Mouse (Mus musculus): ENCODE measurements at regions not wholly inside any gene's neighbourhood (a gene's known extent, or its start where the extent isn't known, plus 50 kb on each side); places are given as distances from the start of the nearest gene placed in this dataset.
"Not testable (repeated sequence)": the region's sequence is repeated elsewhere in the genome, so short reads cannot be mapped to it uniquely, and the experiment has no call there.

- WGBS: 90% methylated on average over 11 of the region's 11 CpGs
- no peak overlapping the region for H3K4me3 ChIP-seq (ENCODE audit: low read depth, low read length)
- no peaks in the 10 kb centered on the region for H3K36me3 ChIP-seq (ENCODE audit: control insufficient read depth, insufficient read depth, low read length)
- no peak overlapping the region for H3K4me2 ChIP-seq (ENCODE audit: low read depth, severe bottlenecking)
- H3K27ac ChIP-seq (replicated peaks; ENCODE audit: low read depth, low read length): no peak overlapping the region
- ATAC-seq (ENCODE audit: insufficient number of reproducible peaks, low FRiP score, low TSS enrichment, low read depth) (no peak), DNase-seq (ENCODE audit: low spot score) (no peak)
- no peaks in the 10 kb centered on the region for H3K4me1 ChIP-seq (ENCODE audit: control insufficient read depth, insufficient read depth, low read length)
- H3K9ac ChIP-seq (ENCODE audit: low read length): no peak overlapping the region
- H3K27me3 ChIP-seq (ENCODE audit: control insufficient read depth, insufficient read depth, low read length): no peaks in the 10 kb centered on the region
- H3K9me3 ChIP-seq (ENCODE audit: control insufficient read depth, low read length): no peaks in the 10 kb centered on the region
Measured at GRCm38 (mm10) chr1:147074166-147074565, 579.6 kb downstream of the Brinp3 start.

GRCm38 (mm10) chr1:147084129-147084799, 589.7 kb downstream of the Brinp3 start:
- Histone ChIP-seq H3K4me1 (ENCODE audit: control insufficient read depth, insufficient read depth, low read length) (no peaks in the 10 kb centered on the region), H3K4me3 (ENCODE audit: low read depth, low read length) (no peak overlapping the region), H3K9ac (ENCODE audit: low read length) (no peak overlapping the region), H3K9me3 (ENCODE audit: control insufficient read depth, low read length) (no peaks in the 10 kb centered on the region), H3K4me2 (ENCODE audit: low read depth, severe bottlenecking) (no peak overlapping the region), H3K36me3 (ENCODE audit: control insufficient read depth, insufficient read depth, low read length) (no peaks in the 10 kb centered on the region), H3K27me3 (ENCODE audit: control insufficient read depth, insufficient read depth, low read length) (no peaks in the 10 kb centered on the region), H3K27ac (replicated peaks; ENCODE audit: low read depth, low read length) (no peak overlapping the region)
- ATAC-seq (ENCODE audit: insufficient number of reproducible peaks, low FRiP score, low TSS enrichment, low read depth) (no peak), DNase-seq (ENCODE audit: low spot score) (no peak)
- 36% methylated on average over 5 of the region's 5 CpGs for WGBS

- Histone ChIP-seq H3K27ac (replicated peaks; ENCODE audit: low read depth, low read length) (no peak overlapping the region), H3K9ac (ENCODE audit: low read length) (no peak overlapping the region), H3K27me3 (ENCODE audit: control insufficient read depth, insufficient read depth, low read length) (no peaks in the 10 kb centered on the region), H3K9me3 (ENCODE audit: control insufficient read depth, low read length) (no peaks in the 10 kb centered on the region), H3K36me3 (ENCODE audit: control insufficient read depth, insufficient read depth, low read length) (no peaks in the 10 kb centered on the region), H3K4me1 (ENCODE audit: control insufficient read depth, insufficient read depth, low read length) (no peaks in the 10 kb centered on the region), H3K4me3 (ENCODE audit: low read depth, low read length) (no peak overlapping the region), H3K4me2 (ENCODE audit: low read depth, severe bottlenecking) (no peak overlapping the region)
- no peak for ATAC-seq (ENCODE audit: insufficient number of reproducible peaks, low FRiP score, low TSS enrichment, low read depth)
- DNase-seq (ENCODE audit: low spot score): no peak
Measured at GRCm38 (mm10) chr1:147125541-147125940, 631.0 kb downstream of the Brinp3 start.

GRCm38 (mm10) chr1:147138176-147138575, 643.6 kb downstream of the Brinp3 start:
- ATAC-seq (ENCODE audit: insufficient number of reproducible peaks, low FRiP score, low TSS enrichment, low read depth): no peak
- no peaks in the 10 kb centered on the region for H3K27me3 ChIP-seq (ENCODE audit: control insufficient read depth, insufficient read depth, low read length)
- no peak overlapping the region for H3K9ac ChIP-seq (ENCODE audit: low read length)
- WGBS: 74% methylated on average over 2 of the region's 2 CpGs
- no peak overlapping the region for H3K4me2 ChIP-seq (ENCODE audit: low read depth, severe bottlenecking)
- no peaks in the 10 kb centered on the region for H3K9me3 ChIP-seq (ENCODE audit: control insufficient read depth, low read length)
- H3K36me3 ChIP-seq (ENCODE audit: control insufficient read depth, insufficient read depth, low read length): no peaks in the 10 kb centered on the region
- no peaks in the 10 kb centered on the region for H3K4me1 ChIP-seq (ENCODE audit: control insufficient read depth, insufficient read depth, low read length)
- no peak for DNase-seq (ENCODE audit: low spot score)
- no peak overlapping the region for H3K27ac ChIP-seq (replicated peaks; ENCODE audit: low read depth, low read length)
- H3K4me3 ChIP-seq (ENCODE audit: low read depth, low read length): no peak overlapping the region

- DNase-seq (ENCODE audit: low spot score): no peak
- Histone ChIP-seq H3K9me3 (ENCODE audit: control insufficient read depth, low read length) (no peaks in the 10 kb centered on the region), H3K36me3 (ENCODE audit: control insufficient read depth, insufficient read depth, low read length) (no peaks in the 10 kb centered on the region), H3K27ac (replicated peaks; ENCODE audit: low read depth, low read length) (no peak overlapping the region), H3K4me3 (ENCODE audit: low read depth, low read length) (no peak overlapping the region), H3K4me2 (ENCODE audit: low read depth, severe bottlenecking) (no peak overlapping the region), H3K27me3 (ENCODE audit: control insufficient read depth, insufficient read depth, low read length) (no peaks in the 10 kb centered on the region), H3K9ac (ENCODE audit: low read length) (no peak overlapping the region), H3K4me1 (ENCODE audit: control insufficient read depth, insufficient read depth, low read length) (no peaks in the 10 kb centered on the region)
- 86% methylated on average over 1 of the region's 1 CpGs for WGBS
- ATAC-seq (ENCODE audit: insufficient number of reproducible peaks, low FRiP score, low TSS enrichment, low read depth): no peak
Measured at GRCm38 (mm10) chr1:147175350-147175749, 680.8 kb downstream of the Brinp3 start.

- H3K9me3 ChIP-seq (ENCODE audit: control insufficient read depth, low read length): no peaks in the 10 kb centered on the region
- no peak for ATAC-seq (ENCODE audit: insufficient number of reproducible peaks, low FRiP score, low TSS enrichment, low read depth)
- H3K27ac ChIP-seq (replicated peaks; ENCODE audit: low read depth, low read length): no peak overlapping the region
- no peak overlapping the region for H3K4me3 ChIP-seq (ENCODE audit: low read depth, low read length)
- no peak overlapping the region for H3K4me2 ChIP-seq (ENCODE audit: low read depth, severe bottlenecking)
- WGBS: 85% methylated on average over 1 of the region's 1 CpGs
- no peaks in the 10 kb centered on the region for H3K36me3 ChIP-seq (ENCODE audit: control insufficient read depth, insufficient read depth, low read length)
- H3K9ac ChIP-seq (ENCODE audit: low read length): no peak overlapping the region
- DNase-seq (ENCODE audit: low spot score): no peak
- no peaks in the 10 kb centered on the region for H3K27me3 ChIP-seq (ENCODE audit: control insufficient read depth, insufficient read depth, low read length)
- H3K4me1 ChIP-seq (ENCODE audit: control insufficient read depth, insufficient read depth, low read length): no peaks in the 10 kb centered on the region
Measured at GRCm38 (mm10) chr1:147186799-147187198, 692.2 kb downstream of the Brinp3 start.

GRCm38 (mm10) chr1:147187251-147188025, 692.9 kb downstream of the Brinp3 start:
- 80% methylated on average over 6 of the region's 6 CpGs for WGBS
- no peak overlapping the region for H3K9ac ChIP-seq (ENCODE audit: low read length)

GRCm38 (mm10) chr1:147199959-147200358, 705.4 kb downstream of the Brinp3 start:
- not testable (repeated sequence) for ATAC-seq (ENCODE audit: insufficient number of reproducible peaks, low FRiP score, low TSS enrichment, low read depth); H3K4me1 ChIP-seq (ENCODE audit: control insufficient read depth, insufficient read depth, low read length); H3K27ac ChIP-seq (replicated peaks; ENCODE audit: low read depth, low read length); H3K27me3 ChIP-seq (ENCODE audit: control insufficient read depth, insufficient read depth, low read length); H3K9me3 ChIP-seq (ENCODE audit: control insufficient read depth, low read length); H3K9ac ChIP-seq (ENCODE audit: low read length); H3K4me2 ChIP-seq (ENCODE audit: low read depth, severe bottlenecking); H3K36me3 ChIP-seq (ENCODE audit: control insufficient read depth, insufficient read depth, low read length); DNase-seq (ENCODE audit: low spot score); H3K4me3 ChIP-seq (ENCODE audit: low read depth, low read length)
- WGBS: 97% methylated on average over 2 of the region's 2 CpGs

More at GRCm38 (mm10) chr1:147187251-147188025, 692.9 kb downstream of the Brinp3 start:
- no peaks in the 10 kb centered on the region for H3K27me3 ChIP-seq (ENCODE audit: control insufficient read depth, insufficient read depth, low read length)
- H3K9me3 ChIP-seq (ENCODE audit: control insufficient read depth, low read length): no peaks in the 10 kb centered on the region
- H3K36me3 ChIP-seq (ENCODE audit: control insufficient read depth, insufficient read depth, low read length): no peaks in the 10 kb centered on the region
- ATAC-seq (ENCODE audit: insufficient number of reproducible peaks, low FRiP score, low TSS enrichment, low read depth) (no peak), DNase-seq (ENCODE audit: low spot score) (no peak)
- no peak overlapping the region for H3K4me3 ChIP-seq (ENCODE audit: low read depth, low read length)
- H3K4me1 ChIP-seq (ENCODE audit: control insufficient read depth, insufficient read depth, low read length): no peaks in the 10 kb centered on the region
- H3K4me2 ChIP-seq (ENCODE audit: low read depth, severe bottlenecking): no peak overlapping the region
- H3K27ac ChIP-seq (replicated peaks; ENCODE audit: low read depth, low read length): no peak overlapping the region

Data from limb, embryonic 11.5 days (tissue).